Mouse (Mus musculus): ENCODE measurements around the gene Cpt1b. TPM values are rescaled to one million over a fixed set of nuclear protein-coding genes. Genes with fewer than 3 reads are reported as not detected.

Cpt1b gene
- total and polyA plus RNA-seq, 3 experiments, result 0.88 to 7.7 (median 2.1) TPM

DNA sequence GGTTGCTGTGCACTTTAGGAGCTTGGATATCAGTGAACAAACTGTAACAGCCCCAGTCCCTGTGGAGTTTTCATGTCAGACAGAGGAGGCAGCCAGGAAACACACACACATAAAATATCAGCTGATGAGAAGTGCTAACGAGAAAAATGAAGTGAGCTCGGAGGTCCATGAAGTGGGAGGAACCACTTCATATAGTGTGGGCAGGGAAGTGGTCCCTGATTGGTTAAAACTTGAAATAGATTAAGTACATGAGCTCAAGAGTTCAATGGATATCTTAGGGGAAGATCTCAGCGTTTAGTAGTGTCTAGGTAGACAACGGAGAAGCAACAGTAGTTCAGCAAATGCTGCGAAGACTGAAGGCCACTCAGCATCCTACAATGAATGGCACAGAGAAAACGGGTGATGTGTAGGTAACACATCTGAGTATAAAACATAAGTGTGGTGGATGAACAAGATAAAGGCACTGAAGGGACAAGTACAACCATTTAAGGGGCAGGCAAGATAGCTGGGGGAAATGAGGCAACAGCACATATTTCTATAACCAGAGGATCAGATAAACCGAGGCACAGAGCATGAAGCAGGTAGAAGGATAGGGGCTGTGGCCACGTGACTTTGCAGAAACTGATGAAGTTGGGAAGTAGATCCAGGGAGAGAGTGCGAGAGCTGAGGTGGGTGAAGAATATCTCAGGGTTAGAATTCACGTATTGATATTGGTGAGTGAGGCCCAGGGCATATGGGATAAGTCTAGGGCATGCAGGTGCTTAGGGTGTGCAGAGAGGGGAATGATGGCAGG, 20.6 kb downstream of the Cpt1b start:
- H3K4me3 ChIP-seq (ENCODE audit: low read depth, low read length), result no peak overlapping the region

DNA sequence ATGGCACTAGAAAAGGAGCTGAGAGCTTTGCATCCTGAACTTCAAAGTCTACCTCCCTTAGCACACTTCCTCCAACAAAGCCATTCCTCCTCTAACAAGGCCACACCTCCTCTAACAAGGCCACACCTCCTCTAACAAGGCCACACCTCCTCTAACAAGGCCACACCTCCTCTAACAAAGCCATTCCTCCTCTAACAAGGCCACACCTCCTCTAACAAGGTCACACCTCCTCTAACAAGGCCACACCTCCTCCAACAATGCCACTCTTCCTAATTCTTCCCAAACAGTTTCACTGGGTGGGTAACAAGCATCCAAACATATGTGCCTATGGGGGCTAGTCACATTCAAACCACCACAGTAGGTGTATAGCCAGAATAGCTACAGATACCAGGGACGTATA, 23.2 kb downstream of the Cpt1b start:
- H3K4me3 ChIP-seq (ENCODE audit: low read depth, low read length), result no peak overlapping the region
- ATAC-seq (ENCODE audit: extremely low read depth, insufficient number of reproducible peaks, low FRiP score, poor library complexity, severe bottlenecking), result no peak
- peaks cover 3% of the 10 kb centered on the region for H3K27me3 ChIP-seq (ENCODE audit: insufficient read depth, low read length)
- no peaks in the 10 kb centered on the region for H3K36me3 ChIP-seq (replicated peaks)
- H3K9me3 ChIP-seq (replicated peaks), result no peaks in the 10 kb centered on the region
- peaks cover 4% of the 10 kb centered on the region for H3K4me1 ChIP-seq (ENCODE audit: insufficient read depth, low read depth, low read length)
- no peak for TF ChIP-seq POLR2AphosphoS5 (IDR thresholded peaks at IDR 0.05; ENCODE audit: insufficient replicate concordance, low read depth, low read length)
- DNase-seq (ENCODE audit: low spot score), result no peak

More for the DNA sequence above, 20.6 kb downstream of the Cpt1b start:
- H3K9me3 ChIP-seq (replicated peaks), result peaks cover 3% of the 10 kb centered on the region
- no peak for DNase-seq (ENCODE audit: low spot score)
- ATAC-seq (ENCODE audit: extremely low read depth, insufficient number of reproducible peaks, low FRiP score, poor library complexity, severe bottlenecking), result no peak
- peaks cover 3% of the 10 kb centered on the region; the same call in 1 of the 2 replicates for H3K27me3 ChIP-seq (ENCODE audit: insufficient read depth, low read length)
- TF ChIP-seq CTCF (IDR thresholded peaks at IDR 0.05; ENCODE audit: low read depth, low read length) (no peak), POLR2AphosphoS5 (IDR thresholded peaks at IDR 0.05; ENCODE audit: insufficient replicate concordance, low read depth, low read length) (no peak), GATA2 (IDR thresholded peaks at IDR 0.05; ENCODE audit: borderline replicate concordance, low read depth, low read length) (no peak), TAL1 (conservative IDR thresholded peaks at IDR 0.05; ENCODE audit: low read depth, low read length) (no peak), GATA1 (IDR thresholded peaks at IDR 0.05; ENCODE audit: borderline replicate concordance, low read length) (no peak)
- H3K4me1 ChIP-seq (ENCODE audit: insufficient read depth, low read depth, low read length), result peaks cover 2% of the 10 kb centered on the region; the same call in 1 of the 2 replicates
- H3K36me3 ChIP-seq (replicated peaks), result no peaks in the 10 kb centered on the region

DNA sequence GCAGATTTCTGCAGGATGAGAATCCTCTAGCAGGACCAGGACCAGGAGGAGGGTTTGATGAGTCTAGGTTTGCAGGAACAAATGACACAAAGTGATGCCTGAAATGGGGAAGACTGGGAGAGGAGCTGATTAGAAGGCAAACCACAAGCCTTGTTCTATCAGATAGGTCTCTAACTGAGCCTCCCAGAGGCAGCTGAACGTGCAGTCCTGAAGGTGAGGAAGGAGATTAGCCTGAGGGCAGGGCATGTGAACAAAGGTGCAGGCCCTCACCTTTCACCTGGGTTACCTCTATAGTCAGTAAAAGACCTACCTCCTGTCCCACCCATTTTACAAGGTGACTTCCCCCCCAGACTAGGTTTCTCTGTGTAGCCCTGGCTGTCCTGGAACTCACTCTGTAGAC, 25.9 kb downstream of the Cpt1b start:
- Histone ChIP-seq H3K27me3 (ENCODE audit: insufficient read depth, low read length) (peaks cover 3% of the 10 kb centered on the region; the same call in 1 of the 2 replicates), H3K4me1 (ENCODE audit: insufficient read depth, low read depth, low read length) (peaks cover 4% of the 10 kb centered on the region), H3K4me3 (ENCODE audit: low read depth, low read length) (no peak overlapping the region), H3K36me3 (replicated peaks) (no peaks in the 10 kb centered on the region), H3K9me3 (replicated peaks) (no peaks in the 10 kb centered on the region)
- TF ChIP-seq CTCF (IDR thresholded peaks at IDR 0.05; ENCODE audit: low read depth, low read length), result no peak
- no peak for ATAC-seq (ENCODE audit: extremely low read depth, insufficient number of reproducible peaks, low FRiP score, poor library complexity, severe bottlenecking)
- DNase-seq (ENCODE audit: low spot score), result no peak

DNA sequence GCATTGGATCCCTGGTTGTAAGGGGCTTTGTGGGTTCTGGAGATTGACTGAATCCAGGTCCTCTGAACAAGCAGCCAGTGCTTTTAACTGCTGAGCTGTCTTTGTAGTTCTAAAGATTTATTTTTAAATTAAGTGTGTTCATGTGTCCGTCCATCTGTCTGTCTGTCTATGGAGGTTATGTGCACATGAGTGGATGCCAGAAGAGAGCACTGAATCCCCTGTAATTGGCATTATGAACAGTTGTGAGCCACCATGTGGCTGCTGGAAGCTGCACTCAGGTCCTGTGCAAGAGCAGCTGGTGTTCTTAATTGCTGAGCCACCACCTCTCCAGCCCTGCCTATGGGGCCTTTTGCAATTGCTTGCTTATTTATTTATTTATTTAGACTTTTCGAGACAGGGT, 27.5 kb downstream of the Cpt1b start:
- ATAC-seq (ENCODE audit: extremely low read depth, insufficient number of reproducible peaks, low FRiP score, poor library complexity, severe bottlenecking) (no peak), DNase-seq (ENCODE audit: low spot score) (no peak)
- Histone ChIP-seq H3K9me3 (replicated peaks) (no peaks in the 10 kb centered on the region), H3K36me3 (replicated peaks) (no peaks in the 10 kb centered on the region), H3K4me3 (ENCODE audit: low read depth, low read length) (no peak overlapping the region), H3K27me3 (ENCODE audit: insufficient read depth, low read length) (peaks cover 7% of the 10 kb centered on the region), H3K4me1 (ENCODE audit: insufficient read depth, low read depth, low read length) (peaks cover 4% of the 10 kb centered on the region)
- TF ChIP-seq GATA2 (IDR thresholded peaks at IDR 0.05; ENCODE audit: borderline replicate concordance, low read depth, low read length), result no peak
- TF ChIP-seq CTCF (IDR thresholded peaks at IDR 0.05; ENCODE audit: low read depth, low read length), result no peak
- no peak for TF ChIP-seq POLR2AphosphoS5 (IDR thresholded peaks at IDR 0.05; ENCODE audit: insufficient replicate concordance, low read depth, low read length)
- TF ChIP-seq TAL1 (conservative IDR thresholded peaks at IDR 0.05; ENCODE audit: low read depth, low read length), result no peak
- no peak for TF ChIP-seq GATA1 (IDR thresholded peaks at IDR 0.05; ENCODE audit: borderline replicate concordance, low read length)

DNA sequence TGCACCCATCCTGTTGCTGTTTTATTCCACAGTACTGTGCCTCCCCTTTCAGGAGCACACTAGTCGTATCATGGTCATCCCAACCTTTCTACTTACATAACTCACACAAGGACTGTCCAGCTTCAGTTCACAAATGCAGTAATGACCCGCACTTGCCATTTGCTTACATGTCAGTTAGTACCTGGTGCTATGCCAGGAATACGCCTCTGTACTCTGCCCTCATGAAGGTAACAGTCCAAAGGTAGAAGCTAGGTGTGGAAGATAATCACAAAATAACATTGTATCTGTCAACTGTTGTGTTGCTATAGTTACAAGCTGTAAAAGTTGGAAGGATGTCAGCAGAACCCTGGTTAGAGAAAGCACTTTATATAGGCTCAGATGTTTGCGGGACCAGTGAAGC, 28.8 kb downstream of the Cpt1b start:
- H3K4me3 ChIP-seq (ENCODE audit: low read depth, low read length), result no peak overlapping the region
- ATAC-seq (ENCODE audit: extremely low read depth, insufficient number of reproducible peaks, low FRiP score, poor library complexity, severe bottlenecking) (no peak), DNase-seq (ENCODE audit: low spot score) (no peak)
- H3K4me1 ChIP-seq (ENCODE audit: insufficient read depth, low read depth, low read length), result peaks cover 4% of the 10 kb centered on the region
- H3K36me3 ChIP-seq (replicated peaks), result no peaks in the 10 kb centered on the region
- TF ChIP-seq CTCF (IDR thresholded peaks at IDR 0.05; ENCODE audit: low read depth, low read length) (no peak), GATA1 (IDR thresholded peaks at IDR 0.05; ENCODE audit: borderline replicate concordance, low read length) (no peak), TAL1 (conservative IDR thresholded peaks at IDR 0.05; ENCODE audit: low read depth, low read length) (no peak), GATA2 (IDR thresholded peaks at IDR 0.05; ENCODE audit: borderline replicate concordance, low read depth, low read length) (no peak), POLR2AphosphoS5 (IDR thresholded peaks at IDR 0.05; ENCODE audit: insufficient replicate concordance, low read depth, low read length) (no peak)
- no peaks in the 10 kb centered on the region for H3K9me3 ChIP-seq (replicated peaks)
- peaks cover 7% of the 10 kb centered on the region for H3K27me3 ChIP-seq (ENCODE audit: insufficient read depth, low read length)

DNA sequence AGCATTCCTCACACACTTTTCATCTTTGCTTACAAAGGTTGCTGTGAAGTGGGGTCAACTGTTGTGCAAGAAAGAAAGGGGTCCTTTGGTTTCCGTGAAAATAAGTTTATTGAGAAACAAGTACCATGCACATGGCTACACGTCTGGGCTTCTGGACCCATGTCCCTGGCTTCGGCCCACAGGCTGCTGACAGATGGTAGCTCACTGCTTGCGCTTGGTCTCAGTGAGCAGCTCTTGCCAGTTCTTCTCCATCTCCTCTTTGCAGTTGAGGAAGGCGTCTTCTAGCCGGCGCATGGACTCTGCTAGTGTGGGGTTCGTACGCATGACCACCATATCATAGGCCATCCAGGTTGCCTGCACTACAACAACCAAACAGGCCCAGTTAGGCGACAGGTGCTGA, 35.6 kb downstream of the Cpt1b start:
- H3K9me3 ChIP-seq (replicated peaks), result no peaks in the 10 kb centered on the region
- peaks cover 51% of the 10 kb centered on the region for H3K27me3 ChIP-seq (ENCODE audit: insufficient read depth, low read length)
- no peak for ATAC-seq (ENCODE audit: extremely low read depth, insufficient number of reproducible peaks, low FRiP score, poor library complexity, severe bottlenecking)
- DNase-seq (ENCODE audit: low spot score), result no peak
- H3K4me3 ChIP-seq (ENCODE audit: low read depth, low read length), result no peak overlapping the region
- TF ChIP-seq CTCF (IDR thresholded peaks at IDR 0.05; ENCODE audit: low read depth, low read length) (no peak), POLR2AphosphoS5 (IDR thresholded peaks at IDR 0.05; ENCODE audit: insufficient replicate concordance, low read depth, low read length) (no peak), GATA1 (IDR thresholded peaks at IDR 0.05; ENCODE audit: borderline replicate concordance, low read length) (no peak), TAL1 (conservative IDR thresholded peaks at IDR 0.05; ENCODE audit: low read depth, low read length) (no peak), GATA2 (IDR thresholded peaks at IDR 0.05; ENCODE audit: borderline replicate concordance, low read depth, low read length) (no peak)
- no peaks in the 10 kb centered on the region for H3K4me1 ChIP-seq (ENCODE audit: insufficient read depth, low read depth, low read length)
- no peaks in the 10 kb centered on the region for H3K36me3 ChIP-seq (replicated peaks)
